Comparison of ENCODE assay signal across 8 mouse cellular contexts in the genomic region with DNA sequence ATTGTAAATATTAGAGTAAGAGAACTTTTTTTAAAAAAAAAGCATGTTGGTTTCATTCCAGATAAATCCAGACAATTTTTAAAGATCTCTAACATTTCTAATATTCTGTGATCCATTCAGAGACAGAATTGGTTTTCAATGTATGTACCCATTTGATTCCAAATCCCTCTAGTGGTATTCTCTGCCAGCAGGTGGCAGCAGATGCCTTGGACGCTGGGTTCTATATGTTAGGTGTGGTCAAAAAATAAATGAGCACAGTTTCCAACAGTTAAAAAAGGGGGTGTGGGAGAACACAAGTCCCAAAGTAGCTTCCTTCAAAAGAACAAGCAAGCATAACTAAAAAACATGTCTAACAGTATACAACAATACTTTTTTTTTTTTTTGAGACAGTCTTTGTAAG. TPM values are rescaled to one million over a fixed set of nuclear protein-coding genes. Genes with fewer than 3 reads are reported as not detected.
DNase-seq lines count a peak whose midpoint lies in the region; ATAC-seq and TF ChIP-seq lines count a peak whose summit lies in the region.

No protein-coding gene starts in this region.

- H3K27ac ChIP-seq in kidney, postnatal 0 days = no peak overlapping the region

- 3% methylated on average over 1 of the region's 1 CpGs for WGBS in kidney, postnatal 0 days

- H3K27me3 ChIP-seq in kidney, postnatal 0 days (ENCODE audit: insufficient read depth, low read length) = no peaks in the 10 kb centered on the region

- H3K4me1 ChIP-seq in kidney, postnatal 0 days (replicated peaks; ENCODE audit: insufficient read depth, low read length) = no peaks in the 10 kb centered on the region

- H3K4me3 ChIP-seq in kidney, postnatal 0 days (replicated peaks; ENCODE audit: low read depth, low read length) = no peak overlapping the region

- DNase-seq in gastrocnemius, postnatal 10 days = peak; percentile 37
- no peak for DNase-seq in gastrocnemius, postnatal 25 days
- DNase-seq in ovary, postnatal 36 days (ENCODE audit: low spot score) = peak; percentile 23
- DNase-seq in ovary, postnatal 10 days (ENCODE audit: low spot score) = no peak
- peak; percentile 53 to 72 for DNase-seq in adrenal gland, postnatal 36 days
- peak; percentile 67 for DNase-seq in kidney, postnatal 0 days (ENCODE audit: low spot score)
- peak; percentile 50 for DNase-seq in mesoderm, embryonic 11.5 days (ENCODE audit: low read depth, low spot score)
- no peak for DNase-seq in gastrocnemius, postnatal 14 days

- ATAC-seq in kidney, postnatal 0 days (replicated peaks; ENCODE audit: low FRiP score, low read depth) = no peak

- no peak overlapping the region for H3K4me2 ChIP-seq in kidney, postnatal 0 days (ENCODE audit: low read length)

- H3K9ac ChIP-seq in kidney, postnatal 0 days (ENCODE audit: low read depth, low read length) = no peak overlapping the region

- H3K36me3 ChIP-seq in kidney, postnatal 0 days (ENCODE audit: insufficient read depth, low read length) = no peaks in the 10 kb centered on the region

- TF ChIP-seq CTCF in kidney, postnatal 0 days (IDR thresholded peaks at IDR 0.05; ENCODE audit: low read depth) = peak; percentile 80

- H3K9me3 ChIP-seq in kidney, postnatal 0 days (replicated peaks; ENCODE audit: low read length) = no peaks in the 10 kb centered on the region

- intact Hi-C loops in gastrocnemius, postnatal 14 days (cut with DNase I; ENCODE audit: low total_unique reads) = no loop called here

RNA-seq across cellular contexts. Expression of gene Kalrn, which starts 41.8 kb away (rescaled TPM):
- 10 to 100 TPM; 17.6 to 20.2 TPM for total RNA-seq in gastrocnemius, postnatal 10 days (2021)
- 10 to 100 TPM; 19.1 to 26.3 TPM for total RNA-seq in gastrocnemius, postnatal 25 days (2021)
- total RNA-seq in adrenal gland, postnatal 36 days (2021) = 10 to 100 TPM in 1 of 2 experiments, 1 to 10 TPM in 1; 6.1 to 17.5 TPM
- polyA plus RNA-seq in kidney, postnatal 0 days (2015; fragmentation: Nextera tagmentation; extraction: Ambion mirVana) = 19.5 and 20.0 TPM in 2 replicates
- 10 to 100 TPM; 16.3 to 20.2 TPM for total RNA-seq in gastrocnemius, postnatal 14 days (2021)

Comparison
In these comparisons a context has a peak if more than half of its experiments do, and no peak if none do; other contexts are left out.
1. DNase-seq: peak in gastrocnemius, postnatal 10 days (single experiment), ovary, postnatal 36 days (single experiment), adrenal gland, postnatal 36 days (2 of 2), kidney, postnatal 0 days (single experiment) and mesoderm, embryonic 11.5 days (single experiment); none in gastrocnemius, postnatal 25 days (single experiment), ovary, postnatal 10 days (single experiment) and gastrocnemius, postnatal 14 days (single experiment).